Mouse (Mus musculus): ENCODE measurements around the gene Calr. TPM values are rescaled to one million over a fixed set of nuclear protein-coding genes. Genes with fewer than 3 reads are reported as not detected.
"Not testable (repeated sequence)": the region's sequence is repeated elsewhere in the genome, so short reads cannot be mapped to it uniquely, and the experiment has no call there.

The Calr gene
- total RNA-seq, 1 experiment from 2014 or later: 2,060 TPM

- no peak for ATAC-seq (replicated peaks; ENCODE audit: low read depth, poor library complexity, severe bottlenecking)
Observed at GRCm38 (mm10) chr8:84845355-84846093, 1.2 kb downstream of the Calr start.

- no peak for ATAC-seq (replicated peaks; ENCODE audit: low read depth, poor library complexity, severe bottlenecking)
Observed at GRCm38 (mm10) chr8:84844397-84845070, 2.2 kb downstream of the Calr start.

- ATAC-seq (replicated peaks; ENCODE audit: low read depth, poor library complexity, severe bottlenecking): no peak
Observed at GRCm38 (mm10) chr8:84841514-84841913, 5.2 kb downstream of the Calr start.

- peak; percentile 91 for ATAC-seq (replicated peaks; ENCODE audit: low read depth, poor library complexity, severe bottlenecking)
Observed at GRCm38 (mm10) chr8:84840248-84840999, 6.3 kb downstream of the Calr start, which contains the start of gene Rad23a. Gene Rad23a (minus strand): TSS chr8:84840665.

GRCm38 (mm10) chr8:84839875-84840247 lies 6.9 kb downstream of the Calr start:
- no peak for ATAC-seq (replicated peaks; ENCODE audit: low read depth, poor library complexity, severe bottlenecking)

GRCm38 (mm10) chr8:84839411-84839810 lies 7.3 kb downstream of the Calr start:
- ATAC-seq (replicated peaks; ENCODE audit: low read depth, poor library complexity, severe bottlenecking): no peak

GRCm38 (mm10) chr8:84838513-84838912 lies 8.2 kb downstream of the Calr start:
- no peak for ATAC-seq (replicated peaks; ENCODE audit: low read depth, poor library complexity, severe bottlenecking)

GRCm38 (mm10) chr8:84837912-84838470 lies 8.7 kb downstream of the Calr start:
- no peak for ATAC-seq (replicated peaks; ENCODE audit: low read depth, poor library complexity, severe bottlenecking)

GRCm38 (mm10) chr8:84837149-84837911 lies 9.4 kb downstream of the Calr start:
- no peak for ATAC-seq (replicated peaks; ENCODE audit: low read depth, poor library complexity, severe bottlenecking)

GRCm38 (mm10) chr8:84834866-84835855 lies 11.6 kb downstream of the Calr start:
- ATAC-seq (replicated peaks; ENCODE audit: low read depth, poor library complexity, severe bottlenecking): no peak

- no peak for ATAC-seq (replicated peaks; ENCODE audit: low read depth, poor library complexity, severe bottlenecking)
Observed at GRCm38 (mm10) chr8:84834002-84834865, 12.5 kb downstream of the Calr start.

GRCm38 (mm10) chr8:84832759-84833742 lies 13.7 kb downstream of the Calr start:
- ATAC-seq (replicated peaks; ENCODE audit: low read depth, poor library complexity, severe bottlenecking): no peak

GRCm38 (mm10) chr8:84832034-84832717 lies 14.6 kb downstream of the Calr start:
- peak; percentile 76 for ATAC-seq (replicated peaks; ENCODE audit: low read depth, poor library complexity, severe bottlenecking)

- peak; percentile 71 for ATAC-seq (replicated peaks; ENCODE audit: low read depth, poor library complexity, severe bottlenecking)
Observed at GRCm38 (mm10) chr8:84831490-84831889, 15.2 kb downstream of the Calr start, which contains the start of gene Gadd45gip1. Gene Gadd45gip1 (plus strand): TSS chr8:84831522.

- ATAC-seq (replicated peaks; ENCODE audit: low read depth, poor library complexity, severe bottlenecking): not testable (repeated sequence)
Observed at GRCm38 (mm10) chr8:84826518-84826917, 20.2 kb downstream of the Calr start.

GRCm38 (mm10) chr8:84825636-84826035 lies 21.1 kb downstream of the Calr start:
- ATAC-seq (replicated peaks; ENCODE audit: low read depth, poor library complexity, severe bottlenecking): peak; percentile 65
